Mouse (Mus musculus) spleen, adult 12 weeks (tissue): Measurements from ENCODE around the gene Lbx2.

Experiments
- DNase-seq: peaks from one replicate; pipeline ENCODE4 v3.0.0; 2022; ENCODE audit warnings: low spot score

The Lbx2 gene

DNA sequence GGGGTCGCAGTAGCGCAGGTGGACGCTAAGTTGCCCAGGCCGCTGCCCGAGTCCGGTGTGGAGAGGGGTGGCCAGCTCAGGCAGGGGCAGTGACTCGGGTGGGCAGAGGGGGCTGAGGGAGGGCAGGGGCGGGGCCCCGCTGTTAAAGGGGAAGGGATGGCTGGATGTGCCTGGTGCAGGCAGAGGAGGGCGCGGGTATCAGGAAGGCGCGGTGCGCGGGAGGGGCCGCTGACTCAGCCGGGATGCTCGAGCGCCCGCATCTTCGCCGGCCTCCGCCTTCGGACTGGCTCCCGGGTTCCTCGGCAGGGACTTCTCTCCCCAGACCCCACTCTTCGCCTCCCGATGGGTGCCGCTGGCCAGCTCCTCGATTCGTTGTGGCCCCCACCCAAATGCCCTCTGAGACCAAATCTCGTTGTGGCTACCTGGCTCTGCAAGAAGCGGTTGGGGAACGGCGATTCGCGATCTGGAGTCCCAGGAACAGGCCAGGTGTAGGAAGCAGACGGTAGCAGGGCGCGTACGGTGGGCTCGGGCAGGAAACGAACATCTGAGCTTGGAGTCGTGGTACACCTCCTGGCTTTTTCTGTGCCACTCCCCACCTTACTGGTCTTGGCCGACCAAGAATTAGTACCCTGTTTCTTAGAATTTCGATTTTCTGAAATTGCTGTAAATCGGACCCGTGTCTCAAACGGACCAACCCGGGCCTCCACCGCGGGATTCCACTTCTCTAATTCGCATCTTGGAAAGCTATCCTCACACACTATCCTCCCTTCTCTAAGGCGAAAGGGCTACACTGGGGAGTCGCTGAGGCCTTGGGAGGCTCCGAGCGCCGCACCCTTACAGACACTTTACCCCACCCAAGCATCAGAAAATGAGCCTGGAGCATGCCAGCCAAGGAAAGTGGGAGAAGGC, 15.6 kb upstream of the Lbx2 start:
- peak; percentile 15 for DNase-seq

DNA sequence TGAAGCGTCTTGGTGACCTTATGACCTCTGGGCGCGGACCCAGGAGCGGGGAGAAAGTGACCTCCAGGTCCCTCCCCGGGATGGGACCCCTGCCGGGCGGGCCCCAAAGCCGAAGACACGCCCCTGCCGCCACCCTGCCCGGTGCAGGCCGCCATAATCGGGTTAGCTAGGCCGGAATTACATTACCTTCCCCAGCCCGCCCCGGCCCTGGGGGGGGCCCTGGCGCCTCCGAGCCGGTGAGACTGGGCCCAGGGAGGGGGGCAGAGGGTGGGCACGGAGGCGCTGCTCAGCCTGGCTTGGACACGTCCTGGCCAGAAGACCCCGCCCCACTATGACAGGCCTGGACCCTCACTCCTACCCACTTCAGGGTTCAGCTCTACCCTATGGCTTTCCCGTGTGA, 14.9 kb upstream of the Lbx2 start:
- no peak for DNase-seq

DNA sequence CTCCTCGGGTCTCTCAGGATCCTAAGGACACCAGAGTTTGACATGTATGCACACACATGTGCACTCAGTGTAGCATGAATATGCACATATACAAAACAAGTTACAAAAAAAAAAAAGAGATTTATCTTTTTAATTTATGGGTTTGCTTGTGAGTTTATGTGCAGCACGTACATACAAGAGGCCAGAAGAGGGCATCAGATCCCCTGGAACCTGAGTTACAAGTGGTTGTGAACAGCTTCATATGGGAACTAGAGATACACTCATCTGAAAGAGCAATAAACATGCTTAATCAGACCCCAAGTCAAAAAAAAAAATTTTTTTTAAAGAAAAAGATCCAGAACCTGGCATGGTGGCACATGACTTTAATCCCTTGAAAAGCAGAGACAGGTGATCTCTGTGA, 11.2 kb upstream of the Lbx2 start:
- DNase-seq = no peak

DNA sequence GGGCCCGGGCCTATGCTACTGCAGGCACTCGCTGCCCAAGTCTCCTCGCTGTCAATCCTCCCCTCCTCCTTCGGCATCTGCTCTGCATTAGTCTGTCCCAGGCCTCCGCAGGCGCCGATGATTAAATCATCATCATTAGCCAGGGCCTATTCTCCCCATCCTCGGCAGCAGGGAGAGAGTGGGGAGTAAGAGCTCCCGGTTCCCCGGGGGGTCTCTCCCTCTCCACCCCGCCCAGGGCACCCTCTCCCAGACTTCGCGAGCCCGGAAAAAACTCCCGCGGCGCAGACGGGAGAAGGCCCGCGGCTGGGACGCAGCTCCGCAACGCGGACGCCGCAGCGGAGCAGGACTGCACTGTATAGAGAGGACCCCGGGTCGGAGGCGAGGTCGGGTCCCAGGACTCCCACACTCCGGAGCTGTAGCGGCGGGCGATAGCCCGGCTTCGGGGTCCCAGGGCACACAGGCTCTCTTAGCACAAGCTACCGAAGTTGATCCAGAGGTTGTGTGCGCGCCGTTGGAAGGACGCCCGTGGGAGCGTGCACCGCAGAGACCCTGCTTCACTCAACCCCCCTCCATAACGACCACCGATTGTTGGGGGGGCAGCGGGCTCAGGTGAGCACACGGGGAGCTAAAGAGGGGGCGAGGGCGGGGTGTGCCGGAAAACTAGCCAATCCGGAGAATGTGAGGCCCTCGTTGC, 8.4 kb upstream of the Lbx2 start, which contains the start of gene Pcgf1:
Pcgf1 (plus strand) TSS at position 240 of the 694 bp plus-strand sequence.
- peak; percentile 20 for DNase-seq

DNA sequence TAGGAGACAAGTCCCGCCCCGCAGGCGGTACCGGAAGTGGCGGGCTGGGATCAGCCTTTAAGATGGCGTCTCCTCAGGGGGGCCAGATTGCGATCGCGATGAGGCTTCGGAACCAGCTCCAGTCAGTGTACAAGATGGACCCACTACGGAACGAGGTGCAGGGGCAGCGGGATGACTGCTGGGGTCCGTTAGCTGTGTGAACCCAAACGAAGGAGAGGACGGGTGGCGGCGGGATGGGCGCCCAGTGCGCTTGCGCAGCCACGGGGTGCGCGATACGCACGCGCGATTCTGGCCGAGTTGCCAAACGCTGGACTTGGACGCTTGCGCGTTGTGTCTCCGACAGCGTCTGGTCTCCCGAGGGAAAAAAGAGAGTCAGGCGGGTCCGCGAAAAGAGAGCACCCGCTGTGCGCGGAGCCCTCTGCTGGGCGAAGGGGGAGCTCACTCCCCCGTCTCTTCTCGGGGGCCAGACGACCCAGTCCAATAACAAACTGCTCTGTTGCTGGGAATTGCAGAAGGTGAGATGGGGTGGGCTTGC, 7.8 kb upstream of the Lbx2 start:
- DNase-seq = peak; percentile 100

DNA sequence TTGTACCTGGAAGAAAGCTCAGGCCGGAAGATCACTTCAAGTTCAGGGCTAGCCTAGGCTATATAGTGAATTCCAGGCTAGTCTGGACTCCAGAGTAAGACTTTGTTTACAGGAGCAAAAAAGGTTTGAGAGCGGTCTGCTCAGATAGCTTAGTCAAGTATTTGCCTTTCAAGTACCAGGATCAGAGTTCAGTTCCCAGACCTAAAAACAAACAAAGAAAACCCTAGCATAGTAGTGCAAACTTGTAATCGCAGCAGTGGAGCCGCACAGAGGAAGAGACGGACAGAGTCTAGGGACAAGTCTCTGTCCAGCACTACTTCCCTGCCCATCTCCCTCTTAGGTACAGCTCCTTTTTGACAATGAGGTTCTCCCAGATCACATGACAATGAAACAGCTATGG, 6.0 kb upstream of the Lbx2 start:
- DNase-seq = no peak

DNA sequence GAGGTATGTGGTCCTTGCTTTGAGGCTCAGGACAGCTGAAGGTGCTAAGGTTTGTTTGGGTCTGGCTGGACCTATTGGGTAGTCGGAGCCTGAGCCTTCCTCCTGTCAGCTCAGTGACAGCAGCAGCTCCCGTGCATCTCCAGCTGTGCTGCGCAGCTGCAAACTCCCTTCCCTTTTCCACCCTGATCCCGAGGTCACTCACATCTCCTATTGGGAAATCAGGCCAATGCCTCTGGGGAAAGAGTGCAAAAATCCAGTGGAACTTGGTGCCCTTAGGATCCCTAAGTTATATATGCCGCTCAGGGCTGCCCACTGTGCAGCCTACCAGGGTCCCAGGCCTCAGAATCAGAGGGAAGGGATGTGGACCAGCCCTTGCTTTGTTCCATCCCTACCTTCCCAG, 2.7 kb upstream of the Lbx2 start:
- no peak for DNase-seq

DNA sequence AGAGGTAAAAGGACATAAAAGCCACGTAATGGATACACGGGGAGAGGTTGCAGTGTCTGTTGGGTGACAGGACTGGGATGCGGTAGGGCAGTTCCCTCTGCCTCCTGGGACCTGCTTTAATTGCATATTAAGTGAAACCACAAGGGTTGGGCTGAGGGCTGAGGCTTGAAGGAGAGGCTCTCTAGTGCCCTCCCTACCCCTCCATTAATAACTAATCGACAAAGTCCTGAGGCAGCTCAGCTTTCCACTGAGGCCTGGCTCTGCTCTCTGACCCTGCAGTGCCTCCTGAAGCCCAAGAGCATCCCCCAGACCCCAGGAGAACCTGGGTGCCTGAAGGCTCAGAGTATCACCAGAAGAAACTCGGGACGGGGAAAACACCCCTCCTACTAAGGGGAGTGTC, 1.7 kb upstream of the Lbx2 start:
- DNase-seq = no peak

DNA sequence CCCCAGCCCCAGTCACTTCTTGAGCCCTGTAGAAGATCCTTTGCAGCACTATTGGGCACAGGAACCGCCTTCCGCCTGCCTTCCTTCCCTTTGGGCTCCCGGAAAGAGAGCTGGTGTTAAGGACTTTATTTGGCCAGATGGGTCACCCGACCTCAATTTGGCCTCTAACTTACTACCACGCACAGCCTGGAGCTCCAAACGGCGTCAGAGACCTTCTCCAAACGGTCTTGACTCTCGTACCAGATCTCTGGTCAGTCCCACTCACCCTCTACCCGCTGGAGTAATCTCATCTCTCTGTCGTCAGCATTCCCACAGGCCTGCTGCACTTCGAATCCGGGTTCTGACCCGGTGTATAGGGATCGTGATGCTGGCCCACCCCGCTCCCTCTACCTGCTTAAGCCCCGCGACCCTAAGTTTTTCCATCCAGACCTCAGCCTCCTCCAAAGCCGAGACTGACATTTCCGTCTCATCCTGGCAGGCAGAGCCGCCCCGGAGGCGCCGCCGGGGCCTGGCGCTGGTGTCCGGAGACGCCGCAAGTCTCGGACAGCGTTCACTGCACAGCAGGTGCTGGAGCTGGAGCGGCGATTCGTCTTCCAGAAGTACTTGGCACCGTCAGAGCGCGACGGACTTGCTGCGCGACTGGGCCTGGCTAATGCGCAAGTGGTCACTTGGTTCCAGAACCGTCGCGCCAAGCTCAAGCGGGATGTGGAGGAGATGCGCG, 1.2 kb downstream of the Lbx2 start:
- DNase-seq = no peak

DNA sequence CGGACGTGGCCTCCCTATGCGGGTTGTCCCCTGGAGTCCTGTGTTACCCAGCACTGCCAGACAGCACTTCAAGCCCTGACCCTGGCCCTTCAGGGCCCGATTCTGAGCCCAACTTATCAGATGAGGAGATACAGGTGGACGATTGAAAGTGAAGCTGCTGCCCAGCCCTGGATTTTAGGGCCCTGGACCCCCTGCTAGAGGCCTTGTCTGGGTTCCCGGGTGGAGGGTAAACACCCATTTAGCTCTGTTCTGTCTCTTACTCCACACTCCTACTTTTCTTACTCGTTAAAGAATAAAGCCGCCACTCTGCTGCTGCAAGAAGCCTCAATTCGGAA, 1.7 kb downstream of the Lbx2 start:
- DNase-seq = no peak

DNA sequence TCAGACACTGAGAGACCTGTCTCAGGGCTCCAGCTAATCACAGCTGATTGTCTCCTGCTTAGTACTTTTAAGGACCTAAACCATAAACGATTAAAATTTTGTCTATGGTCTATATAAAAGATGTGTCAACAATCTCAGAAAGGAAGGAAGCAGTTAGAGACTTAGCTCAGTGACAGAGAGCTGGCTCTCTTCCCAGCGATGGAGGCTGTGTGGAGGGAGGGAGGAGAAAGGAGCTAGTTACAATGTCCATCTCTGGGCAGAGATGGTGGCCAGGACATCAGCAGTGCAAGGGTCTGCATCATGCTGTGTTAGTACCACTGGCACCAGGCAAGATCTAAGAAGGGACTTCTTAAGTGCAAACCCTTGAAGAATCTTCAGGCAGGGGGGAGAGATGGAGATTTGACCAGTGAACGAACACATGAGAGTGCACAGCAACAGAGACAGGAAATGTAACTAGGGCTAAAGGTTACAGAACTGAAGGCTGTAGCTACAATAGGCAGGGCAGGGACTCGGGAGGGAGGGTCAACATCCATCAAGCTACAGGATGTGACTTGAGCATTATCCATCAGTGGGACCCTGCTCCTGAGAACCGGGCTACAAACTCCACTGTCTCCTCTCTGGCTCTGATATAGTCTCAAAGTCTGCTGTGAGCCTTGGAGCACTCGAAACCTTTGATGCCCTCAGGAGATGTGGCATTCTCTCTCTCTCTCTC, 6.4 kb downstream of the Lbx2 start:
- no peak for DNase-seq

DNA sequence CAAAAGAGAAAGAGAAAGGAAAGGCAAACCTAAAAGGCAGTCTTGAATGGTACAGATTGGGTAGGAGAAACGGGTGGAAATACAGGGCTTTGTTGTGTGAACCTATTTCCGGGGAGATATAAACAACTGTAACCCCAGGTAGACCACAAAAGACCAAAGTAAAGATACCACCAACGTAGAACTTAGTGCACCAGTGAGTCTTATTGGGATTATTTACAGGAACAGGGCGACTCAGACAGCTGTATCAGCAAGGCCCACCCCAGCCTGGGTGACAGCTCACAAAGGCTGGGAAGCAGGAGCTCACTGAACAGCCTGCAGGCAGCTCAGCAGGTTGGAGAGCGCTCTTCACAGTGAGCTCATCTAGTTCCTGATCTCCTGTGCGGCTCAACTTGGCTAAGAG, 9.8 kb downstream of the Lbx2 start:
- DNase-seq = no peak

DNA sequence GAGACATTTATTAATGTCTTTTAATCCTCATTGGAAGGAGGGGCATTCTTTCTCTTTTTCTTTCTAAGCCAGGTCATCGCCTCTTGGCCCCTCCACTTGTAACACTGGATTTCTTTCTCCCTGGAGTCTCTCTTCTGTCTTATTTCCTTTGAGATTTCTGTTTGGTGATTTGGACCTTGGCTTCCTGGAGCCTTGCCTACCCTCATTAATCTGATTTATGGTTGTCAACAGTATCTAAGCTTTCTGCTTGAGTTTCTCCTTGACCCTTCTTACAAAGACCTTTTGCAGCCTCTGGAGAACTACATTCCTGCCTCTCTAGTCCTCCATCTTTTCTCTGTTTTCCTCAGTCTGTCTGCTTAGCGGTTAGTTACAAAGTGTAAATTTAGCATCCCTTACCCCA, 12.2 kb downstream of the Lbx2 start:
- no peak for DNase-seq

DNA sequence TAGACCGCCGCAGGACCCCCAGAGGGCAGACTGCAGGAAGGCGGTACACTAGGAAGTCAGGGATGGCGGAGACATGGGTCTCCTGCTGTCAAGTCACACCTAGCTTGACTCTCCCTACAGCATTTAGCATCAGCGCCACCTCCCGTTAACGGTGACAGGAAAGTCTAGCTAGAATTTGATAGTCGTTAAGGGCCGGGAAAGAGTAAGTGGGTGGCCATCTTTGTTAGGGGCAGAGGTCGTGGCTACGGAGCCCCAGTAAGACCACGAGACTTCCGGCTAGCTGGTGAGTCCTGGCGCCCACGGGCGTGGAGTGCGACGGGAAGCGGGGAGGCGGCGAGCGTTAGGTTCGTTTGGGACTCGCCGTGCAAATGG, 15.1 kb downstream of the Lbx2 start, which contains the start of the genes Ccdc142 and Gm42688:
Ccdc142 (plus strand) TSS at position 286 of the 372 bp plus-strand sequence.
Gm42688 (plus strand) TSS at position 302 of the 372 bp plus-strand sequence.
- DNase-seq = peak; percentile 77

DNA sequence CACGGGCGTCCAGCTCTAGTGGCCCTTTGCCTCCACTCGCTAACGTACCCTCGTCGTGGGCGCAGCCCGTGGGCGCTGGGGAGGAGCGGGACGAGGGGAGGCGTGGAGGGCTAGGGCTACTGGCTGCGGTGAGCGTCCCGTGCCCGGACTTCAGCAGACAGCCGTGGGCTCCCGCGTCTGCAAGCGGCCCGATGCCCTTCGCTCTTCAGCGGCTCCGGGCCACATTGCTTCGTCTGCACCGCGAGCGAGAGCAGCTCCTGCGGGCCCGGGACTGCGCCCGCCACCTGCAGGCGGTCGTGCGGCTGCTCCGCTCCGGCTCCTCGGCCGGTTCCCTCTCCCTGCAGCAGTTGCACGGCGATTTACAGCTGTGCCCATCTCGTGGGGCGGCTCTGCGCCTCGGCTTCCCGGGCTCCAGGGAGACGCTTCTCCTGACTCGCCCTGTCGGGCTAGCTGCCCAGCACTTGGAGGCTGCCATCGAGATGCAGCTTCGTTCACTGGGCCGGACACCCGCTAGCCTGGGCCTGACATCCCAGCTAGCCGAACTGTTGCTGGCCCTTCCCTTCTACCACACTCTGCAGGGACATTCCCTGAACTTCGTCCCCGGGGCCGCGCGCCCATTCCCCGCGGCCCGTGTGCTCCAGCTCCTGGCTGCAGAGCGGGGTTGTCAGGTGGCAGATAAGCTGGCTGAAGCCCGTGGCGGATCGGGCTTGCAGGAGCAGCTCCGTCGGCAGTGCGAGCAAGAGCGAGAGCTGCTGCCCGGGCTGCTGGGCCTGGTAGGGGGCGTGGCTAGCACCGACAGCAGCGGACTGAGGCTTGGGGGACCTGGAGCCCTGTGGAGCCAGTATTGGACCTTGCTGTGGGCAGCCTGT, 15.8 kb downstream of the Lbx2 start:
- DNase-seq = peak; percentile 58

DNA sequence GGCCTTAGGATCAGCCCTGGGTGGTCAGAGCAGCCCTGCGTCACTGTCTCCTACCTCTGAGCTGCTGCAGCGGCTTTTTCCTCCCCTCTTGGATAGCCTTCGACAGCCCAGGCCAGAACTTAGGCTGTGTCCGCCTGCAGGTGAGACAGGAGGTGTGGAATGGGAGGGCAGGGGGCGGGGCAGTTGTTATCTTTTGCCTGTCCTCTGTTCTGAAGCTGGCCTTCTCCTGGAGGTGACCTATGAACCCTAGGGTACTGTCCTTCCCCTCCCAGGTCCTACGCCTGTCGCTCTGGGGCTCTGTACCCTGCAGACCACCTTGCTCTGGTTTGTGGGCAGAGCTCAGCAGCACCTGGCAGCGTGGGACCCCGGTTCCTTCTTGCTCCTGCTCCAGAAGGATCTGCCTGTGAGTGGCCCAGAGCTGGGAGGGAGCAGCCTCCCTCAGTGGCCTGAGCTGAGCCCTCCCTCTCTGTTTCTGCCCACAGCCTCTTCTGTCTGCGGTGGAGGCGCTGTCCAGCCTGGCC, 17.0 kb downstream of the Lbx2 start:
- DNase-seq = no peak

DNA sequence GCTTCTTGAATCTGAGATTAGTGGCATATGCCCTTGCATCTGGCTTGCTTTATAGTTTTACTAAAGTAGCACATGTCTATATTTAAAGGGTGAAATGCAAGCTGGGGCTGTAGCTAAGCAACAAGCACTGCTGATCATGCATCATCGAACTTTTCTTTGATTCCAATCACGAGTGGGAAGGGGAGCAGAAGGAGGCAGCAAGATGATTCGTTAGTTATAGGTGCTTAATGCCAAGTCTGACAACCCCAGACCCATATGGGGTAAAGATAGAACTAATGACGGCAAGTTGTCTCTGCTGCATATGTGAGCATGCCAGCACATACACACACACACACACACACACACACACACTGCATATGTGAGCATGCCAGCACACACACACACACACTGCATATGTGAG, 18.0 kb downstream of the Lbx2 start:
- no peak for DNase-seq

DNA sequence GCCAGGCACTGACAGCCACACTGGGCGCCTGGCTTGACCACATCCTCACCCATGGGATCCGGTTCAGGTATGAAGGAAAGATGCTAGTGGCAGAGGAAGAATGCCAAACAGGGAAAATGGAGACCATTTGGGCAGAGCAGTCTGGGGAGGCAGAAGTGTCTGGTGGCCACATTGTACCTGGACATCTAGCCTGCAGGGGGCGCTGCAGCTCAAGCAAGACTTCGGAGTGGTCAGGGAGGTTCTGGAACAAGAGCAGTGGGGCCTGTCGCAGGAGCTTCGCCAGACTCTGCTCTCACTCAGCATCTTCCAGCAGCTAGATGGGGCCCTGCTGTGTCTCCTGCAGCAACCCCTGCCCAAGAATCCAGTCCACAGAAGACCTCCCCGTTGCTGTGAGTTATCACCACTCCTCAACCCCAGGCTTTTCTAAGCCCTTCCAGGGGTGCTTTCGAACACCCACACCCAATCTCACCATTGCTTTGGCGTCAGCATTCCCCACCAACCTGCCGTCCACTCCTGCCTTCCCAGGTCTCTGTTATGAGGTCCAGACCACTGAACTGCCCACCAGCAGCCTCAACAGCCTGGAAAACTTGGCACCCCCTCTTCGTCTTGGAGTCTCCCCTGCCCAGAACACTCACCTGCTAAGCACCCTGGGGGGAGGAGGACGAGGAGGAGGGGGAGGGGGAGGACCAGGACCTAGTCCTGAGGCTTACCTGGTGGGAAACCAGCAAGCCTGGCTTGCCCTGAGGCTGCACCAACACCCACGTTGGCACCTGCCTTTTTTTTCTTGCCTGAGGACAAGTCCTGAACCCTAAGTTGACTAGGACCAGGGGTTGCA, 21.6 kb downstream of the Lbx2 start:
- DNase-seq = peak; percentile 77

DNA sequence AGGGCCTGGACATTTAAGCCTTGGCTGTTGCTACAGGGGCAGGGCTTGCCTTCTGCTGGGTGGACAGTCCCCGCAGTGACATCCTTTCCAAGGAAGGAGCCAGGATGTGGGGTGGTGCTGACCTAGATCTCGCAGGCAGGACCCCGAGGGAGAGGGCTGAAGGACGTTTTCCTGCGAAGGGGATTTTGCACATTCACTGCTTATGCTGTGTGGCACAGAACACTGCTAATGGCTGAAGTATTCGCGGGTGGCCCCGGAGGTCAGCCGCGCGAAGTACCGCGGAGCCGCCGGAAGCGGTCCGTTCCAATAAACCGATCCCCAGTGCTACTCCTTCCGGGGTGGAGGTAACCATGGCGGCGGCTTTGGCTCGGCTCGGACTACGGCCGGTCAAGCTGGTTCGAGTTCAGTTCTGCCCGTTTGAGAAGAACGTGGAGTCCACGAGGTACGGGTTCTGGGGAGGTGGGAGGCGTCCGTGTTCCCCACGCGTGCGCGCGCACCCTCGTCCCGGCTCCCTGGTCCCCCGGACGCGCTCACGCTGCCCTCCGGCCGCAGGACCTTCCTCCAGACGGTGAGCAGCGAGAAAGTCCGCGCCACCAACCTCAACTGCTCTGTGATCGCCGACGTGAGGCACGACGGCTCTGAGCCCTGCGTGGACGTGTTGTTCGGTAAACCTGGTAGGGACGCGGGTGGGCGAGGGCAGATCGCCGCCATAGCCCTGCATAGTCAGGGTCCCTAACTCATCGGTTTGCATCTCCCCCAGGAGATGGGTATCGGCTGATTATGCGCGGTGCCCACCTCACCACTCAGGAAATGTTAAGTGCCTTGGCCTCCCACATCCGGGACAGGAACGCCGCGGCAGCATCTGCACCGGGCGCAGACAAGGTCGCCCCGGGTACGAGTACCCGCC, 22.8 kb downstream of the Lbx2 start, which contains the start of gene Mrpl53:
Mrpl53 (plus strand) TSS at position 279 of the 907 bp plus-strand sequence.
- DNase-seq = peak; percentile 61
